Mouse (Mus musculus) G1E (cell line): Measurements from ENCODE around the gene Cd151. TPM values are rescaled to one million over a fixed set of nuclear protein-coding genes. Genes with fewer than 3 reads are reported as not detected.
A peak's percentile ranks its signal among the peaks of the same experiment; 100 is the strongest.

Source experiments
- ATAC-seq: 2 replicates; pipeline ENCODE4 v1.8.0; 2016; ENCODE audit warnings: mild to moderate bottlenecking; ENCODE audit not compliant: insufficient number of reproducible peaks, poor library complexity, low FRiP score, severe bottlenecking; ENCODE audit errors: extremely low read depth
- DNase-seq: peaks from one replicate; pipeline ENCODE4 v3.0.0; 2012; ENCODE audit warnings: low spot score
- H3K27me3 ChIP-seq: 2 replicates; pipeline ENCODE4 v1.6.1; 2012; ENCODE audit warnings: mild to moderate bottlenecking, low read length, inconsistent platforms; ENCODE audit not compliant: insufficient read depth
- H3K36me3 ChIP-seq: replicated peaks from 2 replicates; pipeline ENCODE3; 2012; ENCODE audit warnings: mild to moderate bottlenecking, inconsistent platforms
- H3K4me1 ChIP-seq: 2 replicates; pipeline ENCODE4 v1.6.1; 2012; ENCODE audit warnings: low read depth, low read length, inconsistent platforms, mixed read lengths; ENCODE audit not compliant: insufficient read depth
- H3K4me3 ChIP-seq: 2 replicates; pipeline ENCODE4 v1.5.1; 2012; ENCODE audit warnings: low read depth, mild to moderate bottlenecking, inconsistent platforms, low read length, moderate library complexity, mixed read lengths
- H3K9me3 ChIP-seq: replicated peaks from 2 replicates; pipeline ENCODE4 v1.6.1; 2012; ENCODE audit warnings: inconsistent platforms
- CTCF ChIP-seq: IDR thresholded peaks from 2 replicates; pipeline ENCODE4 v1.5.1; 2012; ENCODE audit warnings: low read depth, low read length, inconsistent platforms, mixed read lengths
- GATA1 ChIP-seq: IDR thresholded peaks from 2 replicates; pipeline ENCODE4 v1.6.1; 2012; ENCODE audit warnings: borderline replicate concordance, low read length, inconsistent platforms, mixed read lengths
- GATA2 ChIP-seq: IDR thresholded peaks from 2 replicates; pipeline ENCODE4 v1.6.1; 2012; ENCODE audit warnings: low read depth, low read length, inconsistent platforms, borderline replicate concordance
- POLR2AphosphoS5 ChIP-seq: IDR thresholded peaks from 2 replicates; pipeline ENCODE4 v1.6.1; 2012; ENCODE audit warnings: low read depth, low read length, inconsistent platforms; ENCODE audit not compliant: insufficient replicate concordance
- TAL1 ChIP-seq: conservative IDR thresholded peaks from 2 replicates; pipeline ENCODE4 v1.6.1; 2012; ENCODE audit warnings: low read depth, low read length, inconsistent platforms, mixed read lengths
- polyA plus RNA-seq: library from polyadenylated mRNA; stranded (reverse); fragments of >175 nt; gene quantifications from 2 replicates; pipeline ENCODE4 v1.2.3, GENCODE M21; 2012
- total RNA-seq, 2 experiments: library from RNA; stranded (forward) in 1 of 2; stranded (reverse) in 1 of 2; fragments of 200-1000 nt in 1 of 2; fragments of >200 nt in 1 of 2; fragmentation: Nextera tagmentation in 1 of 2; gene quantifications; 2 replicates each; pipeline ENCODE4 v1.2.3; 2014 to 2017

The Cd151 gene
- total RNA-seq (2014; fragmentation: Nextera tagmentation) (6.4 and 13.8 TPM in 2 replicates), total RNA-seq (2017) (18.1 and 24.3 TPM in 2 replicates), polyA plus RNA-seq (8.0 and 13.3 TPM in 2 replicates)

DNA sequence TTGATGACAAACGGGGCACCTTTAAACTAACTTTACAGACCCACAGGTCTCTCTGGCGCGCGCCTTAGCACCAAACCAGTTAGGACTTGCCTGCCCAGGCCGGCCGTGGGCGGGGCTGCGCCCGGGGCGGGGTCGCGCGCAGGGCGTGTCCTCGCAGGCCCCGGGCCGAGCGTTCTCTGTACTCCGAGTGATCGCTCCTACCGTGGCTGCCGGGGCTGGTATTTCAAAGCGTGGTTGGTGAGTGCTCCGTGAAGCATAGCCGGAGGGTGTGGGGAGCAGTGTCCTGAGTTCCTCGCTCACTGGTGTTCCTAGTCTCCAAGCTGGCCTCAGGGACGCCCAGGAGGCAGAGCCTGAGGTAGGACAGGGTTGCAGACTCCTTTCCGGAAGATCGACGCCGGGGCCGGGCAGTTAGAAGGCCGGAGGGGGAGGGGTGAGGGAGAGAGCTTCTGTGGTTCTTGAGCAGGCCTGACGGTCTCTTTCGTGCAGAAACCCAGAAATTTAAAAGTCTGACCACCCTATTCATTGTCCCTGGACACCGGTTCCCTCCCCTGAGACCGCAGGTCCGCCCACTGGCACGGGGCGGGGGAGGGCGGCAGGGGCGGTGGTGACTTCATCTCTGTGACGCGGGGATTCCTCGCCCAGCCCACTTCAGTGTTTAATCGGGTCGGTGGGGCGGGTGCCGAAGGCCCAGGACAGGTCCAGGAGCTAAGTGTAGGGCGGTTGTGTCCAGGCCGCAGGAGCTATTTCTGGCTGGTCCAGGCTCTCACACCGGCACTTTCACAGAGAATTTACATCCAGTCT lies at the start of gene Cd151:
TSS of gene Cd151 (plus strand) at position 163 of the 801 bp plus-strand sequence.
- no peak for TF ChIP-seq TAL1
- TF ChIP-seq GATA1, result no peak
- TF ChIP-seq GATA2, result no peak
- TF ChIP-seq POLR2AphosphoS5, result no peak
- no peak for TF ChIP-seq CTCF
- Histone ChIP-seq H3K9me3 (no peaks in the 10 kb centered on the region), H3K4me3 (peak within 1 kb of the TSS; percentile 78), H3K27me3 (peaks cover 33% of the 10 kb centered on the region), H3K36me3 (peaks cover 37% of the 10 kb centered on the region), H3K4me1 (peaks cover 81% of the 10 kb centered on the region)
- DNase-seq (peak; percentile 91), ATAC-seq (peak; percentile 50)

DNA sequence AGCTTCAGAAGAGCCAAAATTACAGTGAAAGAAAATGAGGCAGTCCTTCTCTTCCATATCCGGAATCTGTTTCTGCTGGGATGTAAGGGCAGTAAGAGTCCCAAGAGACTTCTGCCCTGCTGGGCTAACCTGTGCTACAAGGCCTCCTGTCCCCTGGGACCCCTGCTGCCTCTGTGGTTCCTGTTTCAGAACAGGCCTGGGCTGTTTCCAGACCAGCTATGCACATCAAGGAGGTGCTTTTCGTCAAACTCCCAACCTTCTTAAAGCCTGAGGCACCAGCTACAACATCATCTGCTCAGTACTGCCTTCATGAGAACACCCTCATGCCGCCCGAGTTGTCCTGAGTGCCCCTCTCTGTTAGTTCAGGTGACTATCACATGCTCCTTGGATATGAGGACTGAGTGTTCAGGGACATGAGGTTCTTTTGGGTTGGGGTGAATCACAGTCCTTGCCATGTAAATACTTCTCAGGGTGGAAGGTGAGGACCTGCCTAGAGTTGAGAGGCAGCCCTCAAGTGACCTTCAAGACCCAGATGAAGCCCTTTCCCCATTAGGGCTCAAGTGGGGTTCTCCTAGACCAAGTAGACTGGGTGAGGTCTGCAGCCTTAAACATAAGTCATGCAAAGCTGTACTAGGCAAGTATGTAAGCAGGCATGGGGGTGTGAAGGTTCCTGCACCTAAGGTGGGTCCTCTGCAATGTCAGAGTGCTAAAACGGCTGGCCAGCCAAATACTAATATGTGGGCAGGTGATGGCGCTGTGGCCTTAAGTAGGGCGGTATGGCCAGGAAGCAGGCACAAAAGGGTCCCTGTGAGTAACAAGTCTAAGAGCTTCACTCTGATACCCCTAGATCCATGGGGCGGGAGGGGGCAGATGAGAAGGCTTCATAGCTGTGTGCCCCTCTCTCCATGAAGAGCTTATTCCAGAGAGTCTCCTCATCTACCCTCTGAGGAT lies 49.2 kb upstream of the Cd151 start:
- H3K36me3 ChIP-seq, result no peaks in the 10 kb centered on the region
- H3K27me3 ChIP-seq, result peaks cover 20% of the 10 kb centered on the region
- no peaks in the 10 kb centered on the region for H3K9me3 ChIP-seq
- DNase-seq, result no peak
- H3K4me1 ChIP-seq, result peaks cover 32% of the 10 kb centered on the region
- ATAC-seq, result no peak
- no peak for TF ChIP-seq POLR2AphosphoS5
- no peak for TF ChIP-seq CTCF
- no peak for TF ChIP-seq GATA1
- no peak for TF ChIP-seq GATA2
- TF ChIP-seq TAL1, result no peak
- no peak overlapping the region for H3K4me3 ChIP-seq

DNA sequence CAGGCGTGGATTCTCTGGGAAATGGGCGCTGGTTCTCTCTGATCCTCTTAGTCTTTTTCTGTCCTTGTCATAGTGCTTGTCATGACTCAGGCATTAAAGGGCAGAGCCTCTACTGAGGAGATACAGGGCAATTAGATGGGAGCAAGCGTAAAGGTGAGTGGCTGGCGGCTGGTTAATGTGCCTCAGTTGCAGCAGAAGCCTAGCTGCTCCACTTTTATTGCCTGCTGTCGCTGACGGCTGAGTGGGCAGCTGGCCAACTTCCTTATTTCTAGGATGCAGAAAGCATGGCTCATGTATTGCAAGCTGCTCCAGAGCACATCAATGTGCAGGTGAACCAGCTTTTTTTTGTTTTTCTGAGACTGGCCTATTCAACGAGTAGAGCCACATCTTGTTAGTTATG lies 48.2 kb upstream of the Cd151 start:
- ATAC-seq, result no peak
- Histone ChIP-seq H3K9me3 (no peaks in the 10 kb centered on the region), H3K4me1 (peaks cover 26% of the 10 kb centered on the region), H3K27me3 (peaks cover 29% of the 10 kb centered on the region), H3K4me3 (no peak overlapping the region), H3K36me3 (no peaks in the 10 kb centered on the region)
- DNase-seq, result no peak
- no peak for TF ChIP-seq POLR2AphosphoS5
- no peak for TF ChIP-seq CTCF
- TF ChIP-seq GATA1, result no peak
- no peak for TF ChIP-seq TAL1
- no peak for TF ChIP-seq GATA2

DNA sequence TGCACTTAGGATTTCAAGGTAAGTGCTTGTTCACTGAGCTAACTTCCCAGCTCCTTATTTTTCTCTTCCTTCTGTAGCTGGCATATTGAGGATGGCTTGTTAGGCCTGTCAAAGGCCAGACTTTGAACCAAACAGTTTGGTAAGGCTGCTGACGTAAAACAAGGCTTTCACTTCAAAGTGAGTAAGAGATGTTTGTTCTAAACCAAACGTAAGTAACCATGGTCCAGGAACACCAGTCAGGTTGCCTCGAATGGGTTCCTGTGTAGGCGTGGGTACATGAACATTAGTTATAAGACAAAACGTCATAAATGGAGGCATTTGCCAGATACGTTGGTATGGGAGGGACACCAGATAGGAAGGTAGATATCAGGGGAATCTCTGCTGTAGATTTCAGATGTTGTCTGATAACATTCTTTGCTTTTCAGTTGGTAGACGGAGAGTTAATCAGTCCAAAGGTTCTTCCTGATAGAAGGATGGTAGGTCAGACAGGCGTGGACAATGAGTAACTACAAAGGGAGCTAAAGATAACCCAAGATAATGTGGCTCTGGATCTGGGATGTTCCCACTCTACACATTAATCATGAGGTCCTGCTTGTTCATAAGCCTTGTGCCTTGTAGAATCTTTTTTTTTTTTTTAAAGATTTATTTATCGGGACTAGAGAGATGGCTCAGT lies 47.0 kb upstream of the Cd151 start:
- peaks cover 20% of the 10 kb centered on the region for H3K4me1 ChIP-seq
- H3K4me3 ChIP-seq, result no peak overlapping the region
- peaks cover 32% of the 10 kb centered on the region for H3K27me3 ChIP-seq
- DNase-seq (no peak), ATAC-seq (no peak)
- H3K9me3 ChIP-seq, result no peaks in the 10 kb centered on the region
- no peak for TF ChIP-seq POLR2AphosphoS5
- no peak for TF ChIP-seq GATA1
- no peak for TF ChIP-seq TAL1
- TF ChIP-seq CTCF, result no peak
- TF ChIP-seq GATA2, result no peak
- no peaks in the 10 kb centered on the region for H3K36me3 ChIP-seq

DNA sequence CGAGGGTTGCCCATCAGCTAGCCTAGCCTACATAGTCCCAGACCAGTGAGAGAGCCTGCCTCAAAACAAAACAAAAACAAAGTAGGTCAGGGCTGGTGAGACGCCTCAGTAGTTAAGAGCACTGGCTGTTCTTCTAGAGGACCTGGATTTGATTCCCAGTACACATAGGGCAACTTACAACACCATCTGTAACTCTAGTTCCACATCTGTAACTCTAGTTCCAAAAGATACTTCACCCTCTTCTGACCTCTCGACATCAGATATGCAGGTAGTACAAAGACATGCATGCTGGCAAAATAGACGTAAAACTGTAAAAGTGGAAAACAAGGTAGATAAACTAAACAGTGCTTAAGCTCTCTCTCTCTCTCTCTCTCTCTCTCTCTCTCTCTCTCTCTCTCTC lies 43.4 kb upstream of the Cd151 start:
- no peak for DNase-seq
- H3K27me3 ChIP-seq, result peaks cover 52% of the 10 kb centered on the region
- H3K36me3 ChIP-seq, result no peaks in the 10 kb centered on the region
- no peaks in the 10 kb centered on the region for H3K9me3 ChIP-seq
- no peak overlapping the region for H3K4me3 ChIP-seq
- no peak for TF ChIP-seq TAL1
- TF ChIP-seq POLR2AphosphoS5, result no peak
- no peak for TF ChIP-seq CTCF
- TF ChIP-seq GATA2, result no peak
- TF ChIP-seq GATA1, result no peak
- no peak for ATAC-seq
- peaks cover 32% of the 10 kb centered on the region for H3K4me1 ChIP-seq
